Mouse (Mus musculus): ENCODE results near the gene Gpr88. TPM values are rescaled to one million over a fixed set of nuclear protein-coding genes. Genes with fewer than 3 reads are reported as not detected.

Gpr88 gene
- total RNA-seq (2021), result 10 to 100 TPM; 58.0 to 83.2 TPM

DNA sequence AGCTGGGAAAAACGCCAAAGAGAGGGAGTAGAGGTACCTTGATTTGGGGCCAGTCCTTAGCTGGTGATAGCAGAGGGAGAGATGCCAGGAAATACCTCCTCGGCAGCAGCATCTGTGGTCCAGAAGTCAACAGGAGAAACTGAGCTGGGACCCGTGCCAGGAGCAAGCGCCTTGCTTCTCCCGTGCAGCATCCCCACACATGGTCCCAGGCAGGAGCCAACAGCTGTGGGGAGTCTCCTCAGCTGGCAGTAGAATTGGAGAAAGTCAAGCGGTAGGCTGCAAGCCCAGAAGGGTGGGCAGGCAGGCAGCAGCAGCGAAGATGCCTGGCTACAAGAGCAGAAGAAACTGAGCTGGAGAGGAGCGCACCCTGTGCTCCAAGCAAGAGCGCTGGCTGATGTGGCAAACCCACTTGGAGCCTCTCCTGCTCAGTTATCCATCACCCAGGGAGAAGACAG, at the start of gene Gpr88:
Gene Gpr88 (minus strand): TSS at position 427 of the 455 bp plus-strand sequence.
- DNase-seq (ENCODE audit: extremely low spot score in 1 of 2, low spot score in 2 of 2), result peak; percentile 84 to 89
- intact Hi-C loops (cut with DNase I), result loop anchor here (5.0 kb wide), 1 partner anchor 211 kb away; no protein-coding TSS in a partner anchor

- intact Hi-C loops (cut with DNase I), result no loop called here
Observed at GRCm38 (mm10) chr3:116302581-116302980, 49.3 kb upstream of the Gpr88 start.

DNA sequence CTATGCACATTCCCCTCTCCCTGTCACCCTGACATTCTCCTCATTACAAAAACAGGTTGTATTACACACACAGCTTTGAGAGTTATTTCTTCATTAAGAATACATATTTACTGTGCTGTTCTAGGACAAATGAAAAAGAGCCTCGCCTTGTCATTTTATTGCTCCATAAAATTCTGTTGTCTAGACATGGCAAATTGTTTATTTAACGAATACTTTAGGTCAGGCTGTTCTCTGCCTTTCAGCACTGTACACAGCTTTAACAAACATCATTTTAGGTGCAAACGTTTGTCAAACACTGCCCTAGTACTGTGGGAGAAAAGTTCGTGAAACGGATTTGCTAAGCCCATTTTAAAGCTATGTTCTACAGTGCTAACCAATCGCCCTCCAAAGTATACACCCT, 48.5 kb upstream of the Gpr88 start:
- DNase-seq (ENCODE audit: extremely low spot score in 1 of 2, low spot score in 2 of 2), result no peak
- intact Hi-C loops (cut with DNase I), result no loop called here

More at GRCm38 (mm10) chr3:116302581-116302980, 49.3 kb upstream of the Gpr88 start:
- DNase-seq (ENCODE audit: extremely low spot score in 1 of 2, low spot score in 2 of 2), result no peak

DNA sequence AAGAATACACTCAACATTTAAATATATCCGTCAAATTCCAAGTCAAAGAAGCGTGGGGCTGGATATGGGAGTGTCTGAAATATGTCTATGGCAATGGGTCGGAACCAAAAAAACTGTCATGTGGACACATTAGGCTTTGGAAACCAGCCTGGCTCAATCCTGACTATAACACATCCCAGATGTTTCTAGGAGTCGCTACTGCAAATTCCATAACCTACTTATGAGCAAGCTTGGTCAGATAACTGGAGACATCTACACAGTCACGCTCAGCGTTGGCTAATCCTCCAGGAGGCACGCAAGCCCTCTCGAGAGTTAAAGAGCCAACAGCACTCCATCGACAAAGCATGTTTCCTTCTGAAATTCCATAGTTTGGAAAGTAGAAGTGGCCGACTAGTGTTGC, 45.4 kb upstream of the Gpr88 start:
- no peak for DNase-seq (ENCODE audit: extremely low spot score in 1 of 2, low spot score in 2 of 2)
- intact Hi-C loops (cut with DNase I), result no loop called here

DNA sequence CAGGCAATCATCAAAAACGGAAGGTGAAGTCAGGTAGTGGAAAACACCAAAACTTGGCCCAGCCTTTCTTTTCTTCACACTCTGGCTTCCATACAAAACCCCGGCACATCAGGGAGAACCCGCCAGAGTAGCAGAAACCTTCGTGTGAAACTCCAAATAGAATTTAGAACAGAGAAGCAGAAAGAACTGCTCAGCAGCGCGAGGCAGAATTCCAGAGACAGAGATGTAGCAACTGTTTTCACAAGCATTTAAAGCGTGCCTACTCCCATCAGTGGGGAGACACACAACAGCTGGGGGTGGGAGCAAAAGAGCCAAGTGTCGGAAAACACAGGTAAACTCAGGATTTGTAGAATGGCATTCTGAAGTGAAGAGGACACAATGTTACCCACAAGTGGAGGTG, 44.7 kb upstream of the Gpr88 start:
- intact Hi-C loops (cut with DNase I), result no loop called here

DNA sequence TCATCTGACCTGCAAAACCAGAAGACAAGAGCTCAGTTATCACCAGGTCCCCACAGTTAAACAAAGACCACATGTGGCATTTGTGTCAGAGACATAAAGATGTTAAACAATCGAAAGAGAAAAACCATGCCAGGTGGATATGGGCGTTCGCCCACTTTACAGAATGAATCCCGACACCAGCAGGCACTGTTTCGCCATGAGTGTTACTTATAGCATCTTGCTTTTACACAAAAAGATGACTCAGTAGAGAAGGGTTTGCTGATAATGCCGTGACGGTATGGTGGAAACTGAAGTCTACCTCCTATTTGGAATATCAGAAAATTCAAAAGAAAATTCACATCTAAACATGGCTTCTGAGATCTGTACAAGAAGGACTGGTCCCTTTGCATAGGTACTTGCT, 43.9 kb upstream of the Gpr88 start:
- intact Hi-C loops (cut with DNase I), result no loop called here

More for the DNA sequence above, 44.7 kb upstream of the Gpr88 start:
- no peak for DNase-seq (ENCODE audit: extremely low spot score in 1 of 2, low spot score in 2 of 2)

DNA sequence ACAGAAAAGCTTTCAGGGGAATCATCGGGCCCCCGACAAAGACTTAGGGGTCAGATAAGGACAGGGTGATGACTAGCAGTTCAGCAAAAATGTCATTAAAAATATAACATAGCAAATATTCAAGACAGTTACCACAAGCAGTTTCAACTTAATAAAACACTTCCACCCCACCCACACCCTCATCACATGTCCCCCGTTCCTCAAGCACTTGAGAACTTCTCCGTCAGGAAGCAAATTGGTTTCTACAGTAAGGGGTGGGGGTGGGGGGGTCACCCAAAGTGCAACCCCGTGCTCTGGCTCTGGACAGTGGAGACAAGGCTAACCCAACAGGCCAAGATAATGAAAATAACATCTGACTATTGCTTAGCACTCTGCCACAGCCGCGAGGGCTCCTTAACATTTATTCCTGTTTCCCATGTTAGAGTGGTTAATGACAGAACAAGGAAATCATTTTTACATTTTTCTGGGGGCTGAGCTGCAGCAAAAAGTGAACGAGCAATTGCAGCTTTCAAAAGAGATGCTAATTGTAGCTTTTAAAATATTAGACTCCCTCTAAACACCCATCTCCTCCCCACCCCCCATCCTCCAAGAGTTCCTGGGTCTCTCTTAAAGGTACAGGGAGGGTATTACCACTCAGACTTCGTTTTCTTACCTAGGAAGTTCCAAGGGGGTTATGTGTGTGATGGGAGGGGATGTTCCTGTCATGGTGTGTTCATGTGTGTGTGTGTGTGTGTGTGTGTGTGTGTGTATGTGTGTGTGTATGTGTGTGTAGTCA, 36.9 kb upstream of the Gpr88 start:
- intact Hi-C loops (cut with DNase I), result no loop called here
- no peak for DNase-seq (ENCODE audit: extremely low spot score in 1 of 2, low spot score in 2 of 2)

More for the DNA sequence above, 43.9 kb upstream of the Gpr88 start:
- no peak for DNase-seq (ENCODE audit: extremely low spot score in 1 of 2, low spot score in 2 of 2)

DNA sequence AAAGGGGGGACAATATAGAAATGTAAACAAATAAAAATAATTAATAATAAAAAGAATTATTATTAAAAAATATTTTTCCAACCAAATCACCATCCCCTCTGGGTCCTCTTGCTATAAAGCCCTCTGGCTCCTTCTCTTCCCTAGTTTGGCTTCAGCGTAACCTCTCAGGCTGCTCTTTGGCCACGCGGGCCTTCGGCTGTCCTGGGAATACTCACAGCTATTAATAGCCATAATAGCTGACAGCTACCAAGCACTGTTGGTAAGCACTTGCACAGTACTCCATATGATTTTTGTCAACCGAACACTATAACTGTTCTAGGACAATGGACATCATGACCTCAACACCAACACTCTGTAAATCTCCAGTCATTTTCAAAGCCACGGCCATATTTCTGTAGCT, 35.5 kb upstream of the Gpr88 start:
- DNase-seq (ENCODE audit: extremely low spot score in 1 of 2, low spot score in 2 of 2), result no peak
- intact Hi-C loops (cut with DNase I), result no loop called here

- no peak for DNase-seq (ENCODE audit: extremely low spot score in 1 of 2, low spot score in 2 of 2)
- intact Hi-C loops (cut with DNase I), result no loop called here
Observed at GRCm38 (mm10) chr3:116284735-116285134, 31.4 kb upstream of the Gpr88 start.

DNA sequence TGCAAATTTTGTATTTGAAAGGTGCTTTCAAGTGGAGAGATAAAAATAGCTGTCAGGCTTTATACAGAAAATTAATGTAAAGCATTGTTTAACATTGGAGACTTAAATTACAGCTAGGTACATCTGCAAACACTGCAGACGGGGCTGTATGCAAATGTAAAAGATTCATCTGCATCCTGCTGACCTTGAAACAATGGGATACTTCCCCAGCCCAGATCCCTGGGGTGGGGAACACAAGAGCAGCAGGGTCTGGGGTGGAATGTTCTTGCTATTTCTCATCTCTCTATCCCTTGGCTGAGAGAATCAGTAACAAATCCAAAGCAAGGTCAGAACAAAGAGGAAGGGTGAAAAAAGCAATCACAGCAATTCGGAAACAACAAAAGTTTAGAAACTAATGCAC, 30.7 kb upstream of the Gpr88 start:
- no peak for DNase-seq (ENCODE audit: extremely low spot score in 1 of 2, low spot score in 2 of 2)
- intact Hi-C loops (cut with DNase I), result no loop called here

GRCm38 (mm10) chr3:116281663-116282062, 28.4 kb upstream of the Gpr88 start:
- peak in 1 of 2 experiments; percentile 70 for DNase-seq (ENCODE audit: extremely low spot score in 1 of 2, low spot score in 2 of 2)
- intact Hi-C loops (cut with DNase I), result no loop called here

GRCm38 (mm10) chr3:116277146-116277545, 23.8 kb upstream of the Gpr88 start:
- intact Hi-C loops (cut with DNase I), result no loop called here
- no peak for DNase-seq (ENCODE audit: extremely low spot score in 1 of 2, low spot score in 2 of 2)

DNA sequence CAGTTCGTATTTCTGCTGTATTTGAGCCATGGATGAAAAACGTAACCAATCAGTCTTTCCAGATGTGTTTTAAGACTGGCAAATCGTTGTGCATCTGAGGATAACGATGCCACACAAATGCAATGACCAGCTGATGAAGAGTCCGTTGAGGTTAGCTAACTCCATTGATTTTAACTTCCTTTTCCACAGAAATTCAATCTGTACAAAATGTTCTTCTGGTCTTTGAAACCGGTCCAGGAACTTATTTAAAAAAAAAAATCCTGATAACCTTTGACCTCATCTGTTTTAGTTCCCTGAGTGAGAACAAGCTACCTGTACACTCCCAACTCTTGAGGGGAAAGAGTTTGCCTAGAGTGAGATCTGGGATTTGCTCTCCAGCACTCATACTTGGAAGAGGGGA, 18.4 kb upstream of the Gpr88 start:
- no peak for DNase-seq (ENCODE audit: extremely low spot score in 1 of 2, low spot score in 2 of 2)
- intact Hi-C loops (cut with DNase I), result no loop called here

DNA sequence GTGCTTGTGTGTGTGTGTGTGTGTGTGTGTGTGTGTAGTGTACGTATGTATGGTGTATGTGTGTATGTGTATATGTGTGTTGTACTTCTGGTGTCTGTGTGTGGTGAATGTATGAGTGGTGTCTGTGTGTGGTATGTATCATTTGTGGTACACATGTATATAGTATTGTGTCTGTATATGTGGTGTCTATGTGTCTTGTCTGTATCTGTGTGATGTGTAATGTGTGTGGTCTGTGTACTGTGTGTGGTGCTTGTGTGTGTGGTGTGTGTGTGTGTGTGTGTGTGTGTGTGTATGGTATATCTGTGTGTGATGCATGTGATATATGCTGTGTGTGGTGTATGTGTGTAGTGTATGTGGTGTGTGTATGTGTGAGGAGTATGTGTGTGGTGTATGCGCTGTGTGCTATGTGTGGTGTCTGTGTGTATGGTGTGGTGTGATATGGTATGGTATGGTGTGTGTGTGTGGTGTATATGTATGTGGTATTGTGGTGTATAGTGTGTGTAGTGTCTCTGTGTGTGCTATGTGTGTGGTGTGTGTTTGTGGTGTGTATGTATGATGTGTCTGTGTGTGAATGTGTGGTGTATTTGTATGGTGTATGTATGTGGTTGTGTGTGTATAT, 13.8 kb upstream of the Gpr88 start:
- intact Hi-C loops (cut with DNase I), result no loop called here
- DNase-seq (ENCODE audit: extremely low spot score in 1 of 2, low spot score in 2 of 2), result no peak

DNA sequence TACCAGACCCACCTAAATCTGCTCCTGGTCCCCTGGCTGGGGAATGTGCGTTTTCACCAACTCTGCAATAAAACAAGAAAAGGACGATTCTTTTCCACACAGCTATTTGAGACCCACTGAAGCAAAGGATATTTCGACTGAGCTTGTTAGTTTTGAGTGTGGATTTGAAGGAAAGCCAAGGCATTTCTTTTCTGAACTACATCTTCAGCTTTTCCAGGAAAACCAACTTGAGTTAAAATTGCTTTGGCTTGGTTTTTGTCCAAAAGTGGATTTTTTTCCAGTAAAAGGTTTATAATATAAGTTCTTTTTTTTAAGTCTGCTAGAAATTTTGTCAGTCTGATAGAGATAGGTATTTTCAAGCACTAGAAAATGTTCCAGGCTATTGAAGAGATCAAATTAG, 13.1 kb upstream of the Gpr88 start:
- intact Hi-C loops (cut with DNase I), result no loop called here
- no peak for DNase-seq (ENCODE audit: extremely low spot score in 1 of 2, low spot score in 2 of 2)

GRCm38 (mm10) chr3:116263977-116264376, 10.7 kb upstream of the Gpr88 start:
- no peak for DNase-seq (ENCODE audit: extremely low spot score in 1 of 2, low spot score in 2 of 2)
- intact Hi-C loops (cut with DNase I), result no loop called here

DNA sequence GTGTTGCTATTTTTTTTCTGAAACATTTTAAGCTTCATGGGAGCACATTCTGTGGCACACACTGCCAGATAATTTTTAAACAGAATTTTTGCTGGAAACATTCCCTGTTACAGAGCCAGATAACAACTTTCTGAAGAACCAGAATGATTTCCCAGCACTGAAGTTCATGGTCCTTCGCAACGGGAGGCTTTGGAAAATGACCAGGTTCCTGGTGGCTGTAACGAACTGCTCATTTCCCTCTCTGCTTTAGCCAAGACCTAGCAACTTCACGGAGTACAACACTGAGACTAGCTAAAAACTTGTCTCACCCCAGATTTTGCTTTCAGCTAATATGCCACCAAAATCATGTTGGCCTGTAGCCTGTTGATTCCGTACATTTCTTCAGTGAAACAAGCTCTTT, 9.8 kb upstream of the Gpr88 start:
- no peak for DNase-seq (ENCODE audit: extremely low spot score in 1 of 2, low spot score in 2 of 2)
- intact Hi-C loops (cut with DNase I), result no loop called here

- intact Hi-C loops (cut with DNase I), result no loop called here
- no peak for DNase-seq (ENCODE audit: extremely low spot score in 1 of 2, low spot score in 2 of 2)
Observed at GRCm38 (mm10) chr3:116256104-116256503, 2.8 kb upstream of the Gpr88 start.

GRCm38 (mm10) chr3:116252255-116253040, 855 bp downstream of the Gpr88 start:
- intact Hi-C loops (cut with DNase I), result loop anchor here (1.0 to 5.0 kb wide), 2 partner anchors 75 to 210 kb away; no protein-coding TSS in a partner anchor
- DNase-seq (ENCODE audit: extremely low spot score in 1 of 2, low spot score in 2 of 2), result peak; percentile 22 to 60

Data from left cerebral cortex, postnatal 10 days (tissue).